Mouse (Mus musculus) ES-Bruce4 (cell line): ENCODE results near the gene Myo1d. TPM values are rescaled to one million over a fixed set of nuclear protein-coding genes. Genes with fewer than 3 reads are reported as not detected.

ENCODE experiments used
- H3K27ac ChIP-seq: 2 replicates; pipeline ENCODE4 v1.5.1; 2012; ENCODE audit warnings: low read length, inconsistent platforms; ENCODE audit not compliant: insufficient read depth
- H3K27me3 ChIP-seq: 2 replicates; pipeline ENCODE4 v1.6.1; 2012; ENCODE audit warnings: mild to moderate bottlenecking, low read length, inconsistent platforms; ENCODE audit not compliant: control insufficient read depth, poor library complexity, insufficient read depth, severe bottlenecking
- H3K36me3 ChIP-seq: 2 replicates; pipeline ENCODE4 v1.6.1; 2012; ENCODE audit warnings: inconsistent platforms, mild to moderate bottlenecking, low read length, moderate library complexity; ENCODE audit not compliant: control insufficient read depth, poor library complexity, insufficient read depth, severe bottlenecking
- H3K4me1 ChIP-seq: one replicate; pipeline ENCODE4 v1.8.1; 2011; ENCODE audit warnings: low read length; ENCODE audit not compliant: control insufficient read depth, insufficient read depth
- H3K4me3 ChIP-seq: 2 replicates; pipeline ENCODE4 v1.5.1; 2011; ENCODE audit warnings: low read depth, mild to moderate bottlenecking, low read length
- H3K9ac ChIP-seq: 2 replicates; pipeline ENCODE4 v1.6.1; 2012; ENCODE audit warnings: low read depth, mild to moderate bottlenecking, inconsistent platforms; ENCODE audit not compliant: poor library complexity, severe bottlenecking
- H3K9me3 ChIP-seq: replicated peaks from 2 replicates; pipeline ENCODE4 v1.6.1; 2012; ENCODE audit warnings: mild to moderate bottlenecking, low read length, inconsistent platforms; ENCODE audit not compliant: control insufficient read depth, poor library complexity, insufficient read depth, severe bottlenecking
- CTCF ChIP-seq: IDR thresholded peaks from one replicate; pipeline ENCODE4 v1.8.1; 2011; ENCODE audit warnings: low read depth, low read length
- EP300 ChIP-seq: IDR thresholded peaks from 2 replicates; pipeline ENCODE4 v1.6.1; 2011; ENCODE audit warnings: low read depth, low read length; ENCODE audit not compliant: insufficient read depth
- POLR2A ChIP-seq: IDR thresholded peaks from one replicate; pipeline ENCODE4 v1.8.1; 2011; ENCODE audit warnings: low read length; ENCODE audit not compliant: insufficient read depth
- polyA plus RNA-seq: library from polyadenylated mRNA; stranded (reverse); fragments of >200 nt; gene quantifications from 2 replicates; pipeline ENCODE4 v1.2.4, GENCODE M21; 2011; ENCODE audit warnings: low read depth; ENCODE audit not compliant: missing spikeins, insufficient read depth, insufficient read length

Gene Myo1d
- polyA plus RNA-seq, 1 experiment: 6.6 TPM

GRCm38 (mm10) chr11:80682745-80683144 lies 97.1 kb downstream of the Myo1d start:
- no peaks in the 10 kb centered on the region for H3K27me3 ChIP-seq
- no peaks in the 10 kb centered on the region for H3K36me3 ChIP-seq
- TF ChIP-seq CTCF: no peak
- TF ChIP-seq POLR2A: no peak
- TF ChIP-seq EP300: no peak
- H3K4me3 ChIP-seq: no peak overlapping the region
- H3K4me1 ChIP-seq: no peaks in the 10 kb centered on the region
- H3K9me3 ChIP-seq: no peaks in the 10 kb centered on the region
- H3K27ac ChIP-seq: no peak overlapping the region
- no peak overlapping the region for H3K9ac ChIP-seq

- Histone ChIP-seq H3K9ac (no peak overlapping the region), H3K4me1 (no peaks in the 10 kb centered on the region), H3K9me3 (no peaks in the 10 kb centered on the region), H3K27ac (no peak overlapping the region), H3K4me3 (no peak overlapping the region), H3K36me3 (no peaks in the 10 kb centered on the region), H3K27me3 (no peaks in the 10 kb centered on the region)
- TF ChIP-seq EP300 (no peak), POLR2A (no peak), CTCF (no peak)
Observed at GRCm38 (mm10) chr11:80673013-80673412, 106.8 kb downstream of the Myo1d start.

- Histone ChIP-seq H3K9ac (no peak overlapping the region), H3K4me1 (no peaks in the 10 kb centered on the region), H3K27ac (no peak overlapping the region), H3K9me3 (no peaks in the 10 kb centered on the region), H3K36me3 (no peaks in the 10 kb centered on the region), H3K4me3 (no peak overlapping the region), H3K27me3 (no peaks in the 10 kb centered on the region)
- TF ChIP-seq EP300: no peak
- TF ChIP-seq POLR2A: no peak
- TF ChIP-seq CTCF: no peak
Observed at GRCm38 (mm10) chr11:80670391-80670790, 109.4 kb downstream of the Myo1d start.

- Histone ChIP-seq H3K27ac (no peak overlapping the region), H3K4me1 (no peaks in the 10 kb centered on the region), H3K9me3 (no peaks in the 10 kb centered on the region), H3K36me3 (no peaks in the 10 kb centered on the region), H3K27me3 (no peaks in the 10 kb centered on the region), H3K4me3 (no peak overlapping the region), H3K9ac (no peak overlapping the region)
- TF ChIP-seq EP300: no peak
- TF ChIP-seq POLR2A: no peak
- TF ChIP-seq CTCF: no peak
Observed at GRCm38 (mm10) chr11:80669934-80670333, 109.9 kb downstream of the Myo1d start.

GRCm38 (mm10) chr11:80666211-80666610 lies 113.6 kb downstream of the Myo1d start:
- no peak for TF ChIP-seq CTCF
- no peak for TF ChIP-seq EP300
- TF ChIP-seq POLR2A: no peak
- no peaks in the 10 kb centered on the region for H3K27me3 ChIP-seq
- no peaks in the 10 kb centered on the region for H3K4me1 ChIP-seq
- no peak overlapping the region for H3K27ac ChIP-seq
- H3K9ac ChIP-seq: no peak overlapping the region
- H3K4me3 ChIP-seq: no peak overlapping the region
- H3K36me3 ChIP-seq: no peaks in the 10 kb centered on the region
- H3K9me3 ChIP-seq: no peaks in the 10 kb centered on the region

- no peak overlapping the region for H3K4me3 ChIP-seq
- H3K27ac ChIP-seq: no peak overlapping the region
- no peaks in the 10 kb centered on the region for H3K9me3 ChIP-seq
- no peak overlapping the region for H3K9ac ChIP-seq
- no peaks in the 10 kb centered on the region for H3K36me3 ChIP-seq
- H3K27me3 ChIP-seq: no peaks in the 10 kb centered on the region
- TF ChIP-seq EP300 (no peak), POLR2A (no peak), CTCF (no peak)
- H3K4me1 ChIP-seq: no peaks in the 10 kb centered on the region
Observed at GRCm38 (mm10) chr11:80664261-80664660, 115.6 kb downstream of the Myo1d start.
